Comparison of ENCODE assay signal across 20 mouse cellular contexts in the genomic region with DNA sequence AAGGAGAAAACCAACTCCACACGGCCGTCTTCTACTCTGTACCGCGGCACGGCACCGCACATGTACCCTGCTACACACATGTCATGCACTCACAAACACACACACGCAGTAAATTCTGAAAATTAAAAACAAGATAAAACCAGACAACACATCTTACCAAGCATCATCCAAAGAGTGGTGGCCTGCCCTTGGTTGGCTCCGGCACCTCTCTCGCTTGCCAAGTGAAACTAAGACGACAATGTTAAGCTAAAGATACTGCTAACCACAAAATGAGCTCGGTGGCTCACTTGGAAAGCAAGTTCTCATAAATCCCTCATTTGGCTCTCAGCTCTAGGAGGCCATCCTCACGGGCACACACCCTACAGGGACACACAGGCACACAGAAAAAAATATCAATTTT. TPM values are rescaled to one million over a fixed set of nuclear protein-coding genes. Genes with fewer than 3 reads are reported as not detected.
DNase-seq lines count a peak whose midpoint lies in the region; ATAC-seq and TF ChIP-seq lines count a peak whose summit lies in the region.
"Had no signal": no experiment of that assay in that cellular context is flagged by ENCODE, and none has a peak within 500 bp of the region (broad histone marks: within the 10 kb centered on the region; RNA-seq: fewer than 3 reads in every experiment).

No protein-coding gene starts in this region.

- no peak for TF ChIP-seq POLR2A in MEL (IDR thresholded peaks at IDR 0.05; ENCODE audit: control insufficient read depth in 1 of 2, insufficient read depth in 1 of 2, low read depth in 1 of 2, low read length in 2 of 2, poor library complexity in 1 of 2)

- H3K9ac ChIP-seq in heart, postnatal 0 days (replicated peaks; ENCODE audit: low read depth, low read length) = no peak overlapping the region
- peak overlapping the region; percentile 19 for H3K9ac ChIP-seq in MEL (ENCODE audit: control insufficient read depth, low read depth, low read length, poor library complexity, severe bottlenecking)
- H3K9ac ChIP-seq in liver, postnatal 0 days (replicated peaks) = no peak overlapping the region
- H3K9ac ChIP-seq: embryonic facial prominence, embryonic 13.5 days; heart, embryonic 13.5 days; hindbrain, embryonic 12.5 days; liver, embryonic 15.5 days; neural tube, embryonic 12.5 days; stomach, embryonic 15.5 days had no signal

- no peak overlapping the region; the same call in 1 of the 2 replicates for H3K4me2 ChIP-seq in heart, postnatal 0 days (ENCODE audit: low read depth, low read length)
- peak overlapping the region; percentile 6; the same call in 1 of the 2 replicates for H3K4me2 ChIP-seq in liver, postnatal 0 days (ENCODE audit: low read depth, low read length)
- H3K4me2 ChIP-seq: embryonic facial prominence, embryonic 13.5 days; heart, embryonic 13.5 days; hindbrain, embryonic 12.5 days; liver, embryonic 15.5 days; neural tube, embryonic 12.5 days; stomach, embryonic 15.5 days had no signal

- H3K4me3 ChIP-seq in heart, postnatal 0 days (ENCODE audit: low read depth, low read length) = no peak overlapping the region; the same call in 1 of the 2 replicates
- peak overlapping the region; percentile 20 to 47 for H3K4me3 ChIP-seq in MEL (ENCODE audit: control insufficient read depth in 1 of 2, insufficient read depth in 1 of 2, low read depth in 2 of 2, low read length in 2 of 2)
- H3K4me3 ChIP-seq in liver, postnatal 0 days (ENCODE audit: low read depth, low read length) = no peak overlapping the region
- H3K4me3 ChIP-seq: embryonic facial prominence, embryonic 13.5 days; heart, embryonic 13.5 days; hindbrain, embryonic 12.5 days; liver, embryonic 15.5 days; neural tube, embryonic 12.5 days; stomach, embryonic 15.5 days had no signal

- H3K79me2 ChIP-seq in MEL (ENCODE audit: control insufficient read depth, insufficient read depth, low read length, poor library complexity) = peaks cover 71% of the 10 kb centered on the region

- no peaks in the 10 kb centered on the region for H3K9me3 ChIP-seq in heart, postnatal 0 days (replicated peaks; ENCODE audit: control insufficient read depth, low read length)
- no peaks in the 10 kb centered on the region for H3K9me3 ChIP-seq in MEL (replicated peaks; ENCODE audit: insufficient read depth, low read length)
- no peaks in the 10 kb centered on the region for H3K9me3 ChIP-seq in liver, postnatal 0 days (ENCODE audit: low read length)
- H3K9me3 ChIP-seq: embryonic facial prominence, embryonic 13.5 days; heart, embryonic 13.5 days; hindbrain, embryonic 12.5 days; liver, embryonic 15.5 days; neural tube, embryonic 12.5 days; stomach, embryonic 15.5 days had no signal

- DNase-seq in heart, postnatal 0 days (ENCODE audit: low spot score) = no peak
- DNase-seq in heart, adult 8-10 months (ENCODE audit: low spot score) = no peak
- peak; percentile 39 for DNase-seq in 3T3-L1 (ENCODE audit: low read depth, low spot score)
- DNase-seq in MEL (ENCODE audit: low read depth, low spot score) = peak; percentile 85
- DNase-seq in liver, postnatal 0 days = no peak
- DNase-seq in embryo, embryonic 10.5 days (ENCODE audit: low spot score) = no peak
- DNase-seq in right cerebral cortex, postnatal 4 days = no peak
- DNase-seq: cerebellum, adult 11 months; gastrocnemius, postnatal 14 days; thymus, postnatal 36 days had no signal

- no peaks in the 10 kb centered on the region for H3K36me3 ChIP-seq in heart, postnatal 0 days (replicated peaks; ENCODE audit: control insufficient read depth, insufficient read depth, low read length)
- peaks cover 0 to 43% of the 10 kb centered on the region in 2 experiments; a peak in 3 of 4 replicates for H3K36me3 ChIP-seq in MEL (ENCODE audit: control insufficient read depth in 1 of 2, insufficient read depth in 2 of 2, low read length in 2 of 2)
- no peaks in the 10 kb centered on the region for H3K36me3 ChIP-seq in liver, postnatal 0 days (replicated peaks; ENCODE audit: insufficient read depth, low read length)
- H3K36me3 ChIP-seq: embryonic facial prominence, embryonic 13.5 days; hindbrain, embryonic 12.5 days; liver, embryonic 15.5 days; stomach, embryonic 15.5 days had no signal

- TF ChIP-seq CTCF in heart, postnatal 0 days (IDR thresholded peaks at IDR 0.05; ENCODE audit: low read depth) = no peak
- no peak for TF ChIP-seq CTCF in MEL (IDR thresholded peaks at IDR 0.05 in 2 of 3, conservative IDR thresholded peaks at IDR 0.05 in 1 of 3; ENCODE audit: control insufficient read depth in 1 of 3, insufficient read depth in 1 of 3, low read depth in 2 of 3, low read length in 3 of 3, poor library complexity in 1 of 3, severe bottlenecking in 1 of 3)
- no peak for TF ChIP-seq CTCF in liver, postnatal 0 days (IDR thresholded peaks at IDR 0.05; ENCODE audit: low read depth)

- no peak for ATAC-seq in heart, postnatal 0 days (ENCODE audit: insufficient read depth, low read depth)
- ATAC-seq in liver, postnatal 0 days = no peak
- ATAC-seq: intestine, embryonic 16.5 days; midbrain, embryonic 16.5 days had no signal

- TF ChIP-seq RAD21 in MEL (IDR thresholded peaks at IDR 0.05; ENCODE audit: low read depth, low read length) = no peak

- H3K27me3 ChIP-seq in heart, postnatal 0 days (ENCODE audit: control insufficient read depth, insufficient read depth, low read length) = no peaks in the 10 kb centered on the region
- no peaks in the 10 kb centered on the region for H3K27me3 ChIP-seq in MEL (ENCODE audit: control insufficient read depth in 1 of 2, insufficient read depth in 2 of 2, low read length in 2 of 2)
- H3K27me3 ChIP-seq in liver, postnatal 0 days (ENCODE audit: insufficient read depth, low read length) = no peaks in the 10 kb centered on the region
- H3K27me3 ChIP-seq: embryonic facial prominence, embryonic 13.5 days; heart, embryonic 13.5 days; hindbrain, embryonic 12.5 days; liver, embryonic 15.5 days; neural tube, embryonic 12.5 days; stomach, embryonic 15.5 days had no signal

- peaks cover 61% of the 10 kb centered on the region for H3K4me1 ChIP-seq in heart, postnatal 0 days (ENCODE audit: control insufficient read depth, insufficient read depth)
- H3K4me1 ChIP-seq in MEL (ENCODE audit: control insufficient read depth in 1 of 2, insufficient read depth in 2 of 2, low read length in 2 of 2) = peaks cover 21 to 40% of the 10 kb centered on the region in 2 experiments
- H3K4me1 ChIP-seq in liver, postnatal 0 days (ENCODE audit: insufficient read depth) = peaks cover 16% of the 10 kb centered on the region

- H3K27ac ChIP-seq in heart, postnatal 0 days (ENCODE audit: low read depth) = peak overlapping the region; percentile 33; the same call in 1 of the 2 replicates
- H3K27ac ChIP-seq in MEL (ENCODE audit: control insufficient read depth, low read depth, low read length) = peak overlapping the region; percentile 47
- no peak overlapping the region for H3K27ac ChIP-seq in liver, postnatal 0 days (ENCODE audit: low read depth)
- H3K27ac ChIP-seq: embryonic facial prominence, embryonic 13.5 days; heart, embryonic 13.5 days; hindbrain, embryonic 12.5 days; kidney, postnatal 0 days; liver, embryonic 15.5 days; macrophage; neural tube, embryonic 12.5 days; stomach, embryonic 15.5 days had no signal

- TF ChIP-seq EP300 in heart, postnatal 0 days (IDR thresholded peaks at IDR 0.05; ENCODE audit: low read depth) = no peak
- TF ChIP-seq EP300 in MEL (IDR thresholded peaks at IDR 0.05; ENCODE audit: low read depth in 1 of 2, low read length in 2 of 2) = peak; percentile 15 to 38; a peak in 2 of 4 replicates
- no peak for TF ChIP-seq EP300 in liver, postnatal 0 days (IDR thresholded peaks at IDR 0.05; ENCODE audit: low read depth)

- 70% methylated on average over 12 of the region's 12 CpGs for WGBS in heart, postnatal 0 days
- WGBS in liver, postnatal 0 days (ENCODE audit: insufficient replicate concordance) = 59% methylated on average over 12 of the region's 12 CpGs

TF ChIP-seq in MEL, 35 proteins besides CTCF, POLR2A, EP300 and RAD21:
- TF ChIP-seq ZMIZ1 (IDR thresholded peaks at IDR 0.05; ENCODE audit: low read depth, low read length) (no peak), TCF12 (IDR thresholded peaks at IDR 0.05; ENCODE audit: low read depth, low read length) (0 out of 2 replicates have a peak, but pooled peaks have one; percentile 36), KAT2A (conservative IDR thresholded peaks at IDR 0.05; ENCODE audit: low read depth, low read length) (no peak), E2F4 (IDR thresholded peaks at IDR 0.05; ENCODE audit: borderline replicate concordance, low read depth, low read length) (no peak), CHD1 (IDR thresholded peaks at IDR 0.05; ENCODE audit: low read depth, low read length) (no peak), GATA1 (IDR thresholded peaks at IDR 0.05; ENCODE audit: low read depth, low read length) (peak; percentile 47; the same call in 1 of the 2 replicates), ZC3H11A (IDR thresholded peaks at IDR 0.05; ENCODE audit: low read depth, low read length) (no peak), TAL1 (IDR thresholded peaks at IDR 0.05; ENCODE audit: low read length) (no peak), MEF2A (IDR thresholded peaks at IDR 0.05; ENCODE audit: extremely low read depth, insufficient replicate concordance, low read depth, low read length, poor library complexity, severe bottlenecking) (no peak), RCOR1 (IDR thresholded peaks at IDR 0.05; ENCODE audit: low read depth, low read length) (peak; percentile 75), TBP (IDR thresholded peaks at IDR 0.05; ENCODE audit: low read depth, low read length) (0 out of 2 replicates have a peak, but pooled peaks have one; percentile 32), BHLHE40 (IDR thresholded peaks at IDR 0.05; ENCODE audit: borderline replicate concordance, low read depth, low read length) (no peak), MYC (IDR thresholded peaks at IDR 0.05; ENCODE audit: low read depth, low read length) (0 out of 2 replicates have a peak, but pooled peaks have one; percentile 9), ETS1 (IDR thresholded peaks at IDR 0.05; ENCODE audit: low read depth, low read length) (peak; percentile 72), MXI1 (IDR thresholded peaks at IDR 0.05; ENCODE audit: low read depth, low read length) (peak; percentile 88), SIN3A (IDR thresholded peaks at IDR 0.05; ENCODE audit: low read length) (peak; percentile 78; the same call in 1 of the 2 replicates), GABPA (IDR thresholded peaks at IDR 0.05; ENCODE audit: low read depth, low read length) (no peak)

RNA-seq across cellular contexts. Expression of gene Coro1c, which starts 9.0 kb away (rescaled TPM):
- 78.2 and 93.4 TPM in 2 replicates for total RNA-seq in heart, postnatal 0 days (2014; rRNA removed; ENCODE audit: low replicate concordance)
- polyA plus RNA-seq in heart, postnatal 0 days (2015; fragmentation: Nextera tagmentation; extraction: Ambion mirVana) = 40.0 and 46.6 TPM in 2 replicates
- 10 to 100 TPM; 21.9 to 30.3 (median 23.7) TPM for total RNA-seq in heart, adult 8-10 months (2022)
- 103 TPM in 2 replicates for total RNA-seq in MEL (2012; rRNA removed)
- polyA plus RNA-seq in MEL (2012; ENCODE audit: insufficient read depth in 1 of 2, insufficient read length in 2 of 2, low read depth in 1 of 2, low replicate concordance in 2 of 2, missing spikeins in 1 of 2) = 100 to 1,000 TPM in 1 of 2 experiments, 10 to 100 TPM in 1; 77.3 to 158 TPM
- polyA plus RNA-seq in liver, postnatal 0 days (2015; fragmentation: Nextera tagmentation; extraction: Ambion mirVana) = 23.6 and 27.6 TPM in 2 replicates

Comparison
In these comparisons a context has a peak if more than half of its experiments do, and no peak if none do; other contexts are left out.
1. DNase-seq: peak in 3T3-L1 (single experiment) and MEL (single experiment); none in heart, postnatal 0 days (single experiment), heart, adult 8-10 months (single experiment), liver, postnatal 0 days (single experiment), embryo, embryonic 10.5 days (single experiment) and right cerebral cortex, postnatal 4 days (single experiment).
2. H3K4me3 ChIP-seq: peak in MEL (2 of 2); none in heart, postnatal 0 days (single experiment) and liver, postnatal 0 days (single experiment).